Mouse (Mus musculus): ENCODE results near the gene Plekhm3. TPM values are rescaled to one million over a fixed set of nuclear protein-coding genes. Genes with fewer than 3 reads are reported as not detected.

The Plekhm3 gene
- polyA plus RNA-seq (2017; shearing (Covaris generic)) = 14.8 TPM

DNA sequence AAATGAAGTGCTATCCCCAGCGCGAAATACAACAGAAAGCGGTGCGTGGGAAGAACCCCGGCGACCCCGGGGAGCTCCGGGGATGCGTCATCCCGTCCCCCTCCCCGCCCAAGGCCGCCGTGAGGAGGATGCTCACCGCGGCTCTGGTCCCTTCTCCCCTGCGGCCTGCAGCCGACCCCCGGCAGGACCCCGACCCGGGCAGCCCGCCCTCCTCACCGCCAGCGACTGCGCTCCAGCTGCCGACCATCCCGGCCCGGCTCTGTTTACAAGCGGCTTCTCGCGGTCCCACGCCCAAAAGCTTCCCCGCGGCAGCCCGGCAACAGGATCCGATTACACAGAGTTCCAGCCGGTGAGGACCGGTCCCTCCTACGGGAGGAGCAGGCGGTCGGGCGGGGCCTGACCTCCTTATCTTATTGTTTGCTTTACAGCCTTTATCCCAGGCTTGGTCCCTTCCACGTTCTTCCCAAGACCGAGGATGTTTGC lies at the start of gene Plekhm3:
Gene Plekhm3 (minus strand): TSS at position 346 of the 483 bp plus-strand sequence.

DNA sequence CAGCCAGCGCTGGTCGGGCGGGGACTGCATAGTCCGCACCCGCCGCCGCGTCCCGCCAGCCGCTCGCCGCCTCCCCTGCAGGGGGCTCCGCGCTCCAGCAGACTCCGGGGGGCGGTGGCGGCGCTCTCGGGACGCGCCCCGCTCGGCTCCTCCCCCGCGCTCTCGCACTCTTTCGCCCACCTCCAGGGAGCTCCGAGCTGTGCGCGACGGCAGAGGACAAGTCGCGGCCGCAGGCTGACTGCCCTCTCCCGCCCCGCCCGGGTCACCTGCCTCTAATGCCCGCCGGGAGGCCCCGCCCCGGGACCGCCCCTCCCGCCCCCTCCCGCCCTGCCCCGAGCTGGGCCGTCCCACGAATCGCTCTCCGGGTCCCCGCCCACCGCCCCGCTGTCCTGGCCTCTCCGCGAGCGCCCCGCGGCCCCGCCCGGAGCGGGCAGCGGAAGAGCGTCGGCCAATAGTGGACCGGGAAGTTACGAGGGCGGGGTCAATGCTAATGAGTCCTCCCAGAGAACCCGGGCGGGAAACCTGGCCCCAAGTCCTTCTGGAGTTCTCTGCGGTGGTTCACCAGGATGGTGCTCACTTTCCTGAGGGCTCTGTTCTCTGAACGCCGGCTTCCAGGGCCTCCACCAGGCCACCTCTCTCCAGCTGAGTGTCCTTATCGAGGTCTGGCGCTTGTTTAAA lies 219.0 kb downstream of the Plekhm3 start, which contains the start of gene Fzd5:
Gene Fzd5 (minus strand): TSS at position 250 of the 678 bp plus-strand sequence.

Other genes starting within 250 kb of the Plekhm3 start
- 0.07 TPM for gene Fzd5, start 219.1 kb downstream of the Plekhm3 start, polyA plus RNA-seq (2017; shearing (Covaris generic))
- gene Akr1cl, start 75.9 kb upstream of the Plekhm3 start, polyA plus RNA-seq (2017; shearing (Covaris generic)) = 0.23 TPM
- gene Cryge, start 94.3 kb upstream of the Plekhm3 start, polyA plus RNA-seq (2017; shearing (Covaris generic)) = not detected
- gene Crygd, start 106.6 kb upstream of the Plekhm3 start, polyA plus RNA-seq (2017; shearing (Covaris generic)) = not detected
- gene Crygc, start 116.9 kb upstream of the Plekhm3 start, polyA plus RNA-seq (2017; shearing (Covaris generic)) = not detected
- gene Crygb, start 125.5 kb upstream of the Plekhm3 start, polyA plus RNA-seq (2017; shearing (Covaris generic)) = not detected
- gene Cryga, start 146.5 kb upstream of the Plekhm3 start, polyA plus RNA-seq (2017; shearing (Covaris generic)) = not detected
- not detected for gene Gm28845, start 162.7 kb upstream of the Plekhm3 start, polyA plus RNA-seq (2017; shearing (Covaris generic))
- not detected for gene D630023F18Rik, start 166.4 kb upstream of the Plekhm3 start, polyA plus RNA-seq (2017; shearing (Covaris generic))
- 16.9 TPM for gene Idh1, start 229.7 kb upstream of the Plekhm3 start, polyA plus RNA-seq (2017; shearing (Covaris generic))
- gene Pikfyve, start 229.9 kb upstream of the Plekhm3 start, polyA plus RNA-seq (2017; shearing (Covaris generic)) = 32.1 TPM